Mouse (Mus musculus): ENCODE results near the gene Exoc6b.

GRCm38 (mm10) chr6:84775908-84776307 is 293.4 kb downstream of the Exoc6b start:
- no peak for TF ChIP-seq HCFC1 (IDR thresholded peaks at IDR 0.05; ENCODE audit: borderline replicate concordance, insufficient read depth, low read length)
- TF ChIP-seq ZNF384 (IDR thresholded peaks at IDR 0.05; ENCODE audit: low read depth, low read length), result no peak
- no peak for TF ChIP-seq ZC3H11A (IDR thresholded peaks at IDR 0.05; ENCODE audit: borderline replicate concordance, low read depth, low read length)
- TF ChIP-seq CHD2 (IDR thresholded peaks at IDR 0.05; ENCODE audit: low read depth, low read length), result no peak

Data from ES-E14 (cell line).